In genomic region chr8:93854676-93855075, GRCm38 (mm10) we compare ENCODE assay signal across 21 mouse cellular contexts. TPM values are rescaled to one million over a fixed set of nuclear protein-coding genes. Genes with fewer than 3 reads are reported as not detected.
DNase-seq lines count a peak whose midpoint lies in the region; ATAC-seq and TF ChIP-seq lines count a peak whose summit lies in the region.
"Had no signal": no experiment of that assay in that cellular context is flagged by ENCODE, and none has a peak within 500 bp of the region (broad histone marks: within the 10 kb centered on the region; RNA-seq: fewer than 3 reads in every experiment).

No protein-coding gene starts in this region.

- no peak overlapping the region for H3K27ac ChIP-seq in forebrain, embryonic 15.5 days (replicated peaks)
- H3K27ac ChIP-seq: embryonic facial prominence, embryonic 15.5 days; forebrain, embryonic 10.5 days; heart, adult 2 months; kidney, postnatal 0 days; limb, embryonic 15.5 days; midbrain, embryonic 10.5 days had no signal

- no peaks in the 10 kb centered on the region for H3K27me3 ChIP-seq in forebrain, embryonic 15.5 days
- H3K27me3 ChIP-seq: embryonic facial prominence, embryonic 15.5 days; limb, embryonic 15.5 days had no signal

- WGBS in lung, adult 2 months: 25% methylated on average over 5 of the region's 5 CpGs
- 57% methylated on average over 5 of the region's 5 CpGs for WGBS in forebrain, embryonic 15.5 days

- no peak overlapping the region for H3K4me3 ChIP-seq in lung, adult 2 months (replicated peaks; ENCODE audit: extremely low read depth, low read depth, low read length)
- H3K4me3 ChIP-seq in forebrain, embryonic 15.5 days: no peak overlapping the region
- H3K4me3 ChIP-seq: embryonic facial prominence, embryonic 15.5 days; forebrain, embryonic 10.5 days; heart, adult 2 months; limb, embryonic 15.5 days; midbrain, embryonic 10.5 days had no signal

- H3K36me3 ChIP-seq in forebrain, embryonic 15.5 days: no peaks in the 10 kb centered on the region
- H3K36me3 ChIP-seq: embryonic facial prominence, embryonic 15.5 days; forebrain, embryonic 10.5 days; limb, embryonic 15.5 days; midbrain, embryonic 10.5 days had no signal

- DNase-seq in embryo, embryonic 10 days (ENCODE audit: low spot score): peak; percentile 18
- DNase-seq in embryo, embryonic 9.5 days (ENCODE audit: extremely low spot score): no peak
- DNase-seq in lung, postnatal 25 days (ENCODE audit: low spot score): peak; percentile 10
- DNase-seq in lung, adult 2 months: no peak
- DNase-seq in fat pad, adult 2 months (ENCODE audit: extremely low read depth, low read depth, low spot score): peak; percentile 54
- DNase-seq in cerebellum, adult 11-12 months: no peak
- DNase-seq in spleen, adult 12 weeks (ENCODE audit: low spot score): no peak
- DNase-seq: adrenal gland, postnatal 10 days; cerebellum, postnatal 25 days; heart, adult 2 months; kidney, adult 18-20 months; layer of hippocampus, postnatal 36 days; lung, postnatal 4 days; spleen, adult 18-20 months; thymus, postnatal 4 days had no signal

- H3K4me1 ChIP-seq in lung, adult 2 months (ENCODE audit: control insufficient read depth, insufficient read depth, low read length): peaks cover 5% of the 10 kb centered on the region
- peaks cover 6% of the 10 kb centered on the region for H3K4me1 ChIP-seq in forebrain, embryonic 15.5 days
- H3K4me1 ChIP-seq: limb, embryonic 15.5 days had no signal

- H3K4me2 ChIP-seq in forebrain, embryonic 15.5 days (replicated peaks): no peak overlapping the region
- H3K4me2 ChIP-seq: embryonic facial prominence, embryonic 15.5 days; limb, embryonic 15.5 days had no signal

- ATAC-seq in forebrain, embryonic 15.5 days (replicated peaks): no peak

- no peak overlapping the region for H3K9ac ChIP-seq in forebrain, embryonic 15.5 days (replicated peaks)
- H3K9ac ChIP-seq: embryonic facial prominence, embryonic 15.5 days; limb, embryonic 15.5 days had no signal

- no peak for TF ChIP-seq CTCF in lung, adult 2 months (IDR thresholded peaks at IDR 0.05; ENCODE audit: insufficient read depth, low read length)

- TF ChIP-seq POLR2A in lung, adult 2 months (IDR thresholded peaks at IDR 0.05; ENCODE audit: borderline replicate concordance, extremely low read depth, low read depth, low read length): no peak

- H3K9me3 ChIP-seq in forebrain, embryonic 15.5 days: no peaks in the 10 kb centered on the region
- H3K9me3 ChIP-seq: embryonic facial prominence, embryonic 15.5 days; forebrain, embryonic 10.5 days; limb, embryonic 15.5 days; midbrain, embryonic 10.5 days had no signal

RNA-seq across cellular contexts. Expression of gene Gnao1, which starts 44.9 kb away (rescaled TPM):
- polyA plus RNA-seq in lung, adult 2 months (2012; rRNA removed): 31.8 and 38.4 TPM in 2 replicates
- 167 and 173 TPM in 2 replicates for polyA plus RNA-seq in forebrain, embryonic 15.5 days (2015; fragmentation: Nextera tagmentation; extraction: Ambion mirVana)

Comparison
In these comparisons a context has a peak if more than half of its experiments do, and no peak if none do; other contexts are left out.
1. DNase-seq: peak in embryo, embryonic 10 days (single experiment), lung, postnatal 25 days (single experiment) and fat pad, adult 2 months (single experiment); none in embryo, embryonic 9.5 days (single experiment), lung, adult 2 months (single experiment), cerebellum, adult 11-12 months (single experiment) and spleen, adult 12 weeks (single experiment).